Mouse (Mus musculus) 416B (cell line): ENCODE measurements around the gene Ncoa1.

Source experiments
- DNase-seq: peaks from one replicate; pipeline ENCODE4 v3.0.0; 2011; ENCODE audit warnings: low read depth

Ncoa1 gene

GRCm38 (mm10) chr12:4211174-4211573, 265.8 kb downstream of the Ncoa1 start:
- DNase-seq = peak; percentile 44

- no peak for DNase-seq
These were observed 267.8 kb downstream of the Ncoa1 start for GRCm38 (mm10) chr12:4209196-4209595.

- DNase-seq = peak; percentile 86
These were observed 268.4 kb downstream of the Ncoa1 start for GRCm38 (mm10) chr12:4208405-4209133.

GRCm38 (mm10) chr12:4206106-4206505, 270.9 kb downstream of the Ncoa1 start:
- DNase-seq = no peak

GRCm38 (mm10) chr12:4202206-4202605, 274.8 kb downstream of the Ncoa1 start:
- no peak for DNase-seq

- DNase-seq = no peak
These were observed 275.4 kb downstream of the Ncoa1 start for GRCm38 (mm10) chr12:4201454-4202200.

GRCm38 (mm10) chr12:4199271-4199670, 277.7 kb downstream of the Ncoa1 start:
- DNase-seq = no peak

GRCm38 (mm10) chr12:4198702-4199101, 278.3 kb downstream of the Ncoa1 start:
- peak; percentile 99 for DNase-seq
